Mouse (Mus musculus): Measurements from ENCODE around the gene Cdh1.

The Cdh1 gene

DNA sequence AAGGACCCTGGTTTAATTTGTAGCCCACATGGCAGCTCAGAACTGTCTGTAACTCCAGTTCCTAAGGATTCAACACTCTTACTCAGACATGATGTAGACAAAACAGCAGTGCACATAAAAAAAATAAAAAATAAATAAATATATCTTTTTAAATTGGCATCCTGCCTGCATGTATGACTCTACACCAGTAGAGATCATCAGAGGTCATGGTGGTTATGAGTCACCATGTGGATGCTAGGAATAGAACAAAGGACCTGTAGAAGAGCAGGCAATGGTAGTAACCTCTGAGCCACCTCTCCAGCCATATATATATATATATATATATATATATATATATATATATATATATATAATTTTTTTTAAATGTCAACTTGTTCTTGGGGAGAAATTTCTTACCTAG is 52.9 kb downstream of the Cdh1 start:
- DNase-seq (ENCODE audit: low read depth, low spot score) = no peak

GRCm38 (mm10) chr8:106672786-106673185 is 69.6 kb downstream of the Cdh1 start:
- DNase-seq (ENCODE audit: low read depth, low spot score) = no peak

- DNase-seq (ENCODE audit: low read depth, low spot score) = no peak
Observed at GRCm38 (mm10) chr8:106674318-106674717, 71.2 kb downstream of the Cdh1 start.

DNA sequence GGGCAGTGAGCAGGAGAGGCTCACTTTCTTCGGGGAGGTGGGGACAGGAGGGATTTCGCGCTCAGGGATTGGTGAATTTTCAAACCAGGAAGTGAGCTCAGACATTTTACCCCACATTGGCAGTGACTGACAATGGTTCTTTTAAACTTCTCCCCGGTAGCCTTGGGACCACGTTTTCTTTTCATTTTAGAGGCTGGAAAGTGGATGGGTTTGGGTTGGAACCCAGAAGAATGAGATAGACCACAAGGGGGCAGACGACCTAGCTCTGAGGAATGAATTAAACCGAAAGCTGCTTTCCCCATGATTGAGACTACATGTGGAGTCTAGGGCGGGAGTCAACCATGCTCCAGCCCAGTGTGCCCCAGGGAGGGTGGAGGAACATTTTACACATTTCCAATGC is 71.7 kb downstream of the Cdh1 start:
- DNase-seq (ENCODE audit: low read depth, low spot score) = peak; percentile 64

GRCm38 (mm10) chr8:106682971-106683668 is 80.0 kb downstream of the Cdh1 start, which contains the start of gene Tango6:
TSS of gene Tango6 (plus strand) at chr8:106683068.
- peak; percentile 91 for DNase-seq (ENCODE audit: low read depth, low spot score)

DNA sequence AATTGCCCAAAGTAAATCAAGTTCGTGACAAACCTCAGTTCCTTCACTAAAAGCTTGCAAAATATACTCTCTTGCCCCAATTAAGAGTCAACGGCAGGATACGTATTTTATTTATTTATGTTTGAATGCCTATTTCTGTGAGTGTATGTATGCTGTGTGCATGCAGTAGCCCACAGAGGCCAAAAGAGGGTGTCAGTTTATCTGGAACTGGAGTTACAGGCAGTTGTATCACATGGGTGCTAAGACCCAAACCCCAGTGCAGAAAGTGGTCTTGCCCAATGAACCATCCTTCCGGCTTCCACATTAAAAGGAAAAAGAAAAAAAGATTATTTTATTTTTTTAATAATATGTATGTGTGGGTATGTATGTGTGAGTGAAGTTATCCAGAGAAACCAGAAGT is 81.2 kb downstream of the Cdh1 start:
- DNase-seq (ENCODE audit: low read depth, low spot score) = peak; percentile 11

DNA sequence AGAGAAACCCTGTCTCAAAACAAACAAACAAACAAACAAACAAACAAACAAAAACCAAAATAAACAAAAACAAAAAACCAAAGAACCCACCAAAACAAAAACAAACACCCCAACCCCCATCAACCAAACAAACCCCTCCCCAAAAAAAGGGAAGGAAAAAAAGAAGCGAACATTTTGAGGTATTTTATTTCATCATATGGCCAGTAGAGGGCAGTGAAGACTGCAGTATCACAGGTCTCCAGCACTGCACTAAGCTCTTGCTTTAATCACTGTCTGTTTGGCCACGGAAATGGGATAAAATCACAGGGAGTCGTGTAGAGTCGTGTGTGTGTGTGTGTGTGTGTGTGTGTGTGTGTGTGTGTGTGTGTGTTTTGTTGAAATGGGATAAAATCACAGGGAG is 84.3 kb downstream of the Cdh1 start:
- peak; percentile 73 for DNase-seq (ENCODE audit: low read depth, low spot score)

- no peak for DNase-seq (ENCODE audit: low read depth, low spot score)
Observed at GRCm38 (mm10) chr8:106697748-106698248, 94.6 kb downstream of the Cdh1 start.

DNA sequence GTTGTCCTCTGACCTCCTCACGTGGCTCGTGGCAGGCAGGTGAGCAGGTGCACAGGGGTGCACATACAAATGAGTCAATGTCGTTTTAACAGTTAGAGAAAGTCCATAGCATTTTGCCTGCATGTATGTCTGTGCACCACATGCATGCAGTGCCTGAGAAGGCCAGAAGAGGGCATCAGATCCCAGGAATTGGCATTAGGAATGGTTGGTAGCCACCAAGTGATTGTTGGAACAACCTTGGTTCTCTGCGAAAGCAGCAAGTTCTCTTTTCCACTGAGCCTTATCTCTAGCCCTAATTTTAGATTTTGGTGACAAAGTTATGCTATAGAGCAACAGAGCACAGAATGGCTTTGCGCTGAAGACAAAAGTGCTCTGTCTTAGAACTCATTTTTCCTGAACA is 96.4 kb downstream of the Cdh1 start:
- peak; percentile 72 for DNase-seq (ENCODE audit: low read depth, low spot score)

- no peak for DNase-seq (ENCODE audit: low read depth, low spot score)
Observed at GRCm38 (mm10) chr8:106700131-106700530, 97.0 kb downstream of the Cdh1 start.

DNA sequence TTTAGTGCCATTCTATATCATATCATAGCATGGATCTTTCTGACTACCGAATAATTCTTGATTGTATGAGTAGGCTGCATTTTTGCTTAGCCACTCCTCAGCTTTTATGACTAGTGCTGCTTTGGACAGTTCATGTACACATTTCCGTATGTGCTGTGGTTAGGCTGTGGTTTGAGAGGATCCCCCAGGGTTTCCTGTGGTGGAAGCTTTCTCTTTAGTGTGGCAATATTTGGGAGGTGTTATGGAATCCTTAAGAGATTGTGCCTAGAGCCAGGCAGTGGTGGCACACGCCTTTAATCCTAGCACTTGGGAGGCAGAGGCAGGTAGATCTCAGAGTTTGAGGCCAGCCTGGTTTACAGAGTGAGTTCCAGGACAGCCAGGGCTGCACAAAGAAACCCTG is 98.2 kb downstream of the Cdh1 start:
- no peak for DNase-seq (ENCODE audit: low read depth, low spot score)

DNA sequence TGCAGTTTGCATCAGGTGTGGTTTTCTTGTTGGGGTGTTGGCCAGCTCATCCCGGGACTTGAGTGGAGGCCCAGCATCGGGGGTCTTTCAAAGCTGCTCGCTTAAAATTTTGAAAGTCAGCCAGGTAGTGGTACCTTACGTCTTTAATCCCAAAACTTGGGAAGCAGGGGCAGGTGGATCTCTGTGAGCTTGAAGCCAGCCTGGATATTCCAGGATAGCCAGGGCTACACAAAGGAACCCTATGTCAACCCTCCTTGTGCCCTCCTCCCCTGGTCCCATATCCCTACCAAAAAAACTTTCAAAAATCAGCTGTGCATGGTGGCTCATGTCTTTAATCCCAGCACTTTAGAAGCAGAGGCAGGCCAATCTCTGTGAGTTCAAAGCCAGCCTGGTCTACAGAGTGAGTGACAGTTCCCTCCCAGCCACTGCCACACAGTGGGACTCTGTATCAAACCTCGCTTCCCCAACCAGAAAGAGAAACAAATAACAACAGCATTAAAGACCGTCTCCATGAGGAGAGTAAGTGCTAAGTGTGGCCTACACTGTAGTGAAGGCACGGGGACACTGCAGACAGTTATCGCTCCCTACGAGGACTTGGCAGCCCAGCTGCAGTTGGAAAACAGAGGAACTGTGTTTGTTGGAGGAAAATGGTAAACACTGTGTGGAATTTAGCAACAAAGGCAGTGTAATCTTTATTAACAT is 101.2 kb downstream of the Cdh1 start:
- no peak for DNase-seq (ENCODE audit: low read depth, low spot score)

GRCm38 (mm10) chr8:106704901-106705321 is 101.8 kb downstream of the Cdh1 start:
- DNase-seq (ENCODE audit: low read depth, low spot score) = no peak

DNA sequence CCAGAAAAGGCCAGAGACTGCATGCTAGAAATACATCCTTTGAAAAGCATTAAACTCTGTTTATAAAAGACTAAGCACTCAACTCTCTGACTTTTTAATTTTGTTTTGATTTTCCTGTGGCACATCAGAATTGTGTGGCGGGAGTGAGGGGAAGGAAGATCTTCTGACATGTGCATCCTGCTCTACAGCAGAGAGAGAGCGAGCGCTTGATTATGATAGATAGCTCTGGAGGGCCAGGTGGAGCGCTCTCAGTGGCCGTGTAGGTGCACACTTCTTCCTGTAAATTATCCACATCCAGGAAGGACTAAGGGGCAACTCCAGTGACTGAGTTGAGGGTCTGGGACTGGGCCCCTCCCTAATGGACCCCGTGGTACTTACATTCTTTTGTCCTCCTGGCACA is 103.0 kb downstream of the Cdh1 start:
- no peak for DNase-seq (ENCODE audit: low read depth, low spot score)

DNA sequence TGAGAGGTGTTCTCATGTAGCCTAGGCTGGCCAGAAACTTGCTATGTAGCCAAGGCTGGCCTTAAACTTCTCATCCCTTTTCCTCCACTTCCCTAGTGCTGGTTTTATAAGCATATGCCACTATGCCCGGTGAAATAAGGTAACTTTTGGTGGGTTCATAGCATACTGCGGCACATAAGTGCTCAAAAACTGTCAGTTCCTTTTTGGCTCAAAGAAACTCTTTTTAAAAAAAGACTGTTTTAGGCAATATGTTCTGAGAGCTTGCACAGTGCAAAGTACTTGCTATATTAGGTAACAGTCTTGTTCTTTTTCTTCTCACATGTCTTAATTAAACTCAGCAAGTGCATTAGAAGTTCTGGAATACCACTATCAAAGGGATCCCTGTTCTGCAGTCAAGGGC is 106.9 kb downstream of the Cdh1 start:
- no peak for DNase-seq (ENCODE audit: low read depth, low spot score)

DNA sequence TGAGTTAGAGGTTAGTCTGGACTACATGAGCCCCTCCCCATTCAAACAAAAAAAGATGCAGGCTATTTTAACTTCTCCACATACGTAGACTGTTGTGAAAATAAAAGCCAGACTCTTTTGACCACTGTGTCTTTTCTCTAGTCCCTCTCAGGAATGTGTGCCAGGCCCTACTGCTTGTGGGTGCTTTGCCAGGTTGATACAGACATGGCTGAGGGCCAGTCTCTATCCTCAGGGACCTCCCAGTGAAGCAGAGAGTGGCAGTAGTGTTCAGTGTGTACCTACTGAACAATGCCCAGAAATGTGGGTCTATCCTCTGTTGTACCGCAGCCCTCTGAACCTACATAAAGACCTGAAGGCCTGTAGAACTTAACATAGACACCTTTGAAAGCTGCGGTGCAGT is 109.3 kb downstream of the Cdh1 start:
- no peak for DNase-seq (ENCODE audit: low read depth, low spot score)

DNA sequence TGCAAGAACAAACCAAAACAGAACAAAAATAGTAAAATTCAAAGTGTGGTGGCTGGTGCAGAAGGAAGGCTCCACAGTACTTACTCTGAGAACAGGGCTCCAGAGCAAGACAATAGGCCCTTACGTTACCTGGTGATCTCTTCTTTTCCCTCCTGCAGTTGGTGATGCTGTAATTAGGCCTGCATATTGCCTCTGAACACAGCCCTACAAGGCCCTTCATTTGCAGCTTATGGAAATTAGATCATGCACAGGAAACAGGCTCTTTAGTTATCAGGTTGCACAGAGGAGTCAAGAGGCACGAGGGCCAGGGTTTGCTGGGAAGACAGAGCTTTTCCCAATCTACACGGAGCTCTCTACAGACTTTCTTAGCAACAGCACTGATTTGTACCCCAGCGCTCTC is 111.1 kb downstream of the Cdh1 start:
- peak; percentile 22 for DNase-seq (ENCODE audit: low read depth, low spot score)

DNA sequence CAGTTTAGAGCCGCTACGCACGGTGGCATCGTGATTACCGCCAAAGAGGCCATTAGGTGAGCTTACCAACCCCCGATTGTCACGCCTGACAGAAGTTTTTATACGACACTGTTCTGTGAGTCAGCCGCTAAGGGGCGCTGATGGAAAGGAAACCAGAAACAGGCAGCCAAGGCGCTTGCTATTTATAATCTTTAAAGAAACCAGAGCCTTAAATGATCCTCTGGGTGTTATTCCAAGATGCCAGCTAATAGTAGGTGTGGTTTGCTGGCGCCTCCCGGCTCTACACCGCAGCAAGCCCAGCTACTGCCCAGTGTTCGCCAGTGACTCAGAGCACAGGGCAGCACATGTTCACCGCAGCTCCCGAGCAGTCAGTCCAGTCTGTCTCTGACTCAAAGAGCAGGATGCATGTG is 114.9 kb downstream of the Cdh1 start:
- DNase-seq (ENCODE audit: low read depth, low spot score) = peak; percentile 84

Measured in A20 (cell line).